Mouse (Mus musculus): ENCODE data around the gene Smok3a.
"Not testable (repeated sequence)": the region's sequence is repeated elsewhere in the genome, so short reads cannot be mapped to it uniquely, and the experiment has no call there.

The Smok3a gene

DNA sequence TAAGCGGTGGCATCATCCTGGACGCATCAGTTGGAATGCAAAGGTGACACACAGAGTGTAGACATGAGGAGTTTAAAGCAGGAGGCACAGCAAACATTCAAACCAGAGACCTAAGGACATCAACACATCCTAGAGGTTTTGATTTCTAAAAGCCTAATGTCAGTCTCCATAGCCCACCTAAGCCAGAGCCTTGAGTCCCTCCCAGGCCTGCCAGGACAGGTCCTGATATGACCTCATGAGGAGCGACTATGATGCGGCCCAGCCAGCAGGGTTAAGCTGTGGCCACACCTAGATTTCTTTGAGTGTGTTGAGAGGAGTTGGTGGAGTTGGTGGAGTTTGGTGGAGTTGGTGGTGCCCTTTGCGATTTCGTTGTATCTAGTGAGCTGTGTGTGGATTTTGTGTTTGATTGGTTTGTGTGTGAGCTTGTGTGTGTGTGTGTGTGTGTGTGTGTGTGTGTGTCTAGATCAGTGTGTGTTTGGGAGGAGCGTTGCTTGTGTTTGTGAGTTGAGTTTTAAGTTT lies at the start of gene Smok3a, which contains the start of gene Smok3b:
TSS of gene Smok3a (plus strand) at position 301 of the 519 bp plus-strand sequence.
TSS of gene Smok3b (plus strand) at position 469 of the 519 bp plus-strand sequence.
- DNase-seq: not testable (repeated sequence)

DNA sequence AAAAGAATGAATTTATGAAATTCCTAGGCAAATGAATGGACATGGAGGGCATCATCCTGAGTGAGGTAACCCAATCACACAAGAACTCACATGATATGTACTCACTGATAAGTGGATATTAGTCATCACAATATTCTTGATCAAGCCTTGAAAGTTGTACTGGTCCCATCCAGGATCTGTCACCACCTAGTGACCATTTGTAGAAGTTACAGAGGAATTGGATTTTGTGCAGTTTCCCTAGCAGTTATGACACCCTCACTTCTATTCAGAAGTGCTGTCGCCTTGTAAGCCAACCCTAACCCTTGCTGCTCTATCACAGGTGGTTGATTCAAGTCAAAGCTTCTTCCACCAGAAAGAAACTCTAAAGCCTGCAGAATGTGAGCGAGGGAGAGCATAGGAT lies 47.9 kb upstream of the Smok3a start:
- no peak for DNase-seq

DNA sequence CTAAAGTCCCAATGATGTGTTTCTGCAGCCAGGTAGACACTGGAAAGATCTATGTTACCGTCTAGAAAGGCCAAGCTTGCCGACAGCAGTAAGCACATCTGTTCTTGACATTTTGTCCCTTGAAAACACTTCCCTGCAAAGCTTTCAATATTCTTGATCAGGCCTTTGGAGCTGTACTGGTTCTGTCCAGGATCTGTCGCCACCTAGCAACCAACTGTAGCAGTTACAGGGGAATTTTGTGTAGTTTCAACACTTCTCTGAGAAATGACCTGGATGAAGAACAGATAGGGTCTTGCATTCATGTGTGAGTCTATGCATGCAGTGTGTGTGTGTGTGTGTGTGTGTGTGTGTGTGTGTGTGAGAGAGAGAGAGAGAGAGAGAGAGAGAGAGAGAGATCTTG lies 47.3 kb upstream of the Smok3a start:
- peak; percentile 13 for DNase-seq

DNA sequence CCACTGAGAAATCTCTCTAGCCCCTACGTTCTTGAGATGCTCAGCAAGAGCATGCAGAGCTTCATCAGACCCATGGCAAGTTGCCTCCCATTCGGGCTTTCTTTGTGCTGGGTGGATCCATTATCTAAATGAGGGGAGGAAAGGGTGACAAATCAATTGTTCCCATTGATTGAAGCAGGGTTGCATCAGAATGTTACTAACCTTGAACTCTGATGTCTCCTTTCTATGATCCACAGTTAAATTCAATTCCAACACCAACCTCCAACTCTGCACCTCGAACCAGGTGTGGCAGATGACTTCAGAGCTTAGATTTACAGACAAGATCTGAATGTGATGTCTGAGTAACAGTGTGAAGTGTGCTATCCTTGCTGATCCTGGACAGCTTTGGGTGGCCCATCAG lies 46.3 kb upstream of the Smok3a start:
- no peak for DNase-seq

DNA sequence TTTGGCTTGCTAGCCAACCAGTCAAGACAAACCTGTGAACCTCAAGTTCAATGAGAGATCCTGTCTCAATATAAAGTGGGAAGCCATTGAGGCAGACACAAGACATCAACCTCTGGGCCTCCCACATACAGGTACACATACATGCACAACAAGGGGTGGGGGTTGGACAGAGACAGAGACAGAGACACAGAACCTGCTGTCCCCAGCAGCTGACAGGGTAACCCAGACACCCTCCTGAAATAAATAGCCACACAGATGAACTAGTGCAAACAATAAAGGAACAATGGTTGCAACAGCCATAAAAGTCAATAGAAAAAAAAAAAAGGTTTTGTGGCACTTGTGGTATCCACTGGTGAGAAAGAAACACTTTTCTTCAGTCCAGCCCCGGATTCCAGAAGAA lies 45.6 kb upstream of the Smok3a start:
- DNase-seq: no peak

DNA sequence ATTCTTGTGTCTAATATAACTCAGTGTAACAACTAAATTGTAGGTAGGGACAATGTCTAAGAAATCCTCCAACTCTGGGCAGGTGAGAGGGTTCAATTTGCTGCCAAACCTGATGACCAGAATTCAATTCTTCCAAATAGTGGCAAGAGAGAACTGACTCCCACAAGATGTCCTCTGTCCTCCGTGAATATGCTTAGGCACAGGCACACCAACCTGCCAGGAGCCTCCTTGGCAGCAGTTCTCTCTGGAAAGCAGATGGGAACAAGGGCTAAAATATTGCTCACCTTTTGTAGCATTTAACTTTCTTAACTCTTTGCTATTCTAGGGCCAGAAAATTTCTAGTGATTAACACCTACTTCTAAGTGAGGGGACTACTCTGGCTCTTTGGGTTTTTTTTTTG lies 43.8 kb upstream of the Smok3a start:
- DNase-seq: no peak

DNA sequence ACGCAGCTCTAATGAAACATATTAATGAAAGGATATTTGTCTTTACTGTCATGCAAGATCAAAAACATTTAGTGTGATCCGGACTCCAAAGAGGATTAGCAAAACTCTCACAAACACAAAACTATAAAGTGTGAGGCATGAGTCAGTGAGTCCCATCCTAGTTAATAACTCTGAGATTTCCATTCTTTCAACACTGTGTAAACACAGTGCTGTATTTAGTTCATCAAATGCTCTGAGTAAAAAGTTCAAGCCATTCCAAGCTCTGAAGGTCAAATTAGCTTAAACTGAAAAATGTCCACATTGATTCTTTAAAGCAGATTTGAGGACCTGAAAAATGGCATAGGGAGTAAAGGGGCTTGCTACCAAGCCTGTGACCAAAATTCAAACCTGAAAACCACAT lies 42.0 kb upstream of the Smok3a start:
- no peak for DNase-seq

DNA sequence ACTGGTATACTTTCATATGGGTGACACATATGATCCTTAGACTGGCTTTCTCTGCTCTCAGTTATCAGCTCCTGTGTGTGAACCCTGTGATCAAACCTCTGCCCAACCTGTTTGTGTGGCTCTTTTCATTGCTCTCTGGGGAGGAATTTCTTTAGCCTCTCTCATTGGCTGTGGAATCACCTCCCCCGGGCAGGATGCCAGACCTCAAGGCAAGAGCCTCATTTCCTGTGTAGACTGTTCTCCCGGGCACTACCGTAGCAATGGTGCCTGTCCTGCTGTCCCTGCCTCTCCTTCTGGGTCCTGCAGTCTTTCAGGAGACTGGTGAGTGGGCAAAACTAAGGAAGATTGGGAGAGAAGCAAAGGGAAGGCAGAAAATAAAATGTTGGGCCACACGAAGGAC lies 39.8 kb upstream of the Smok3a start, which contains the start of gene Azgp1:
TSS of gene Azgp1 (plus strand) at position 221 of the 400 bp plus-strand sequence.
- peak; percentile 12 for DNase-seq

DNA sequence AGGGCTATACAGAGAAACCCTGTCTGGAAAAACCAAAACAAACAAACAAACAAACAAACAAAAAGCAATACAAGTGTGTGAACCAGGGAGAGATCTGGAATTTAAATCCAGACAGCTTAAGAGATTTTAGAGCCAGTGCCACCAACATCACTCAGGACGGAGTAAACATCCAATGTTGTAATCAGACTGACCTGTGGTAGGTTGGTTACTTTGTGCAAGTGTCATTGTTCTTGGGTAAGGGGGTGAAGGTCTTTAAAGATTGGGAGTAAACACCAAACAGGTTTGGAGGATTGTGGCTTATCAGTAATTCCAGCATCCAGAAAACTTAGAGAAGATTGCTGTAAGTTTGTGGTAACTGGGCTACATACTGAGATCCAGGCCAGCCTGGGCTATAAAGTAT lies 34.7 kb upstream of the Smok3a start:
- DNase-seq: no peak

DNA sequence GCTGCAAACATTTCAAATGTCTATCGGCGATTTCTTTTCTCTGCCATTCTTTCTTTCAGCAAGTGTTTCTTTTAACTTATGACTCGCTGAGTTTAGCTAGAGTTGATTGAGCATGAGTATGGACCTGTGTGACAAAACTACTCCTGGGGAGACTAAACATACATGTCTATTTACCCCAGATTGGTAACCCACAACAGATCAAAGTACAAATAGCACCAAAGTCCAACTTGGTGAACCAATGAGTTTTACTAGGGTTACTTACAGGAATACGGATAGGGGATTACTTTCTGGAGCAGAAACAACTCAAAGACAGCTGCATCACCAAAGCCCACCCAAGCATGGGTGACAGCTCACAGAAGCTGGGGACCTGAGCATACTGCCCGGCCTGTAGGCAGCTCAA lies 11.6 kb upstream of the Smok3a start:
- DNase-seq: no peak

DNA sequence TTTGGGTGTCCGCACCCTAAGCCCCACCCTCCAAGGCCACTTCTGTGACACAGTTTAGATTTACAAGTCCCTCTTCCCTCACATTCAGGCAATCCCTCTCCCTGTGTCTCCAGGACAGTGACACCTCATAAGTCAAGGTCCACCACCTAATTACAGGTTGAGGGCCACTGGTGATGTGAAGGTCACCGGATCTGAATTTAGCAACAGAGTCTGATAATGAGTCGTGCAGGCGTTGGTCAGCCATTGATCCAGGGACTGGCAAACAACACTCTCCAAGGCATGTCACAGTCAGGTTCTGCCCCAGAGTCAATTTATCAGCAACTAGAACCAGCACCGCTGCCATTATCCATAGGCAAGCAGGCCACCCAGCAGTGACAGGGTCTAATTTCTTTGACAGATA lies 8.7 kb upstream of the Smok3a start:
- DNase-seq: no peak

DNA sequence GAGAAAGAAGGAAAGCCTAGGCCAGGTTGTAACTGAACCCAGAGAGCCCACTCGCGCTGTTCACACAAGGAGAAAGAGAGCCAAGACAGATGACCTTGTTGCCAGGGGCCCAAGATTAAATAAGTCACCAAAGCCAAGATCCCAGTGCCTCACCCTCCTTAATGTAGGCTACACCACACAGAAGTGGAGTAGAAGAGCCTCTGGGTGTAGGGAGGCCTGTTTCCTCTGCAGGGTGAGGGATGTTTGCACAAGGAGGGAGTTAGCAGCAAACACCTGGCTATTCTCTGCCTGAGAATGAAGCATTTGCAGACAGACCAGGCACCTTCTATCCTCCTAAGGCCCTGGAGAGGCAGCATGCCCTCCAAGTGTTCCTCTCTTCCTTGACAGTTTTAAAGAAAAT lies 4.5 kb upstream of the Smok3a start:
- DNase-seq: no peak

DNA sequence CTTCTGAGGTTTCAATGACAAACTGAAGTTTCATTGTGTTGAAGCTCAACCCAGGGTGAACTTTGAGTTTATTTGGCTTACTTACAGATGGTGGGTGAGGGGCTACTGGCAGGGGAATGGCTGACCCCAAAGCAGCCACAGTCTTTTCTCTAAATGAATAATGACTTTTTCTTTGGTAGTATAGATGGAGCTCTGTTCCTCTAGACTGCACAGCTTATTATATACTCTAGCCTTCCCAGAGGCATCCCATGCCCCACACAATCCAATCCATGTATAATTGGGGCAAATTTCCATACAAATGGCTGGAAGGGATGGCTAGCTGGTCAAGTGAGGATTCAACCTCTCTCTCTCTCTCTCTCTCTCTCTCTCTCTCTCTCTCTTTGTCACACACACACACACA lies 4.1 kb upstream of the Smok3a start:
- no peak for DNase-seq

DNA sequence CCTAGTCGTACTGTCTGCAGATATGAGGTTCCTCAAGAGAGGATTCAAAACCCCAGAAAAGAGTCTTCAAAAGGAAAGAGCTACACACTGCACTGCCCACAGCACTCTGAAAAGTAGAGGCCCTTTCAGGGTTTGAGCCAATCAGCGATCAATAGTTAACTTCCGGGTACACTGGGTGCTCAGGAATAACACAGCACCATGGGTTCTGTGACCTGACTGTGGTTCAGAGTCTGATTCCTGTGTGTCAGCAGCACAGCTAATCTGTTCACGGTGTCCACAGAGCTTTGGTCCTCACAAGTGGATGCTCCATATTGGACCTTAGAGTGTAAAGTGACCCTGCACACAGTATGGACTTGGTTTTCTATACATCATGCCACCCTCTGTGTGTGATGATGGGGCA lies 1.5 kb upstream of the Smok3a start:
- DNase-seq: not testable (repeated sequence)

DNA sequence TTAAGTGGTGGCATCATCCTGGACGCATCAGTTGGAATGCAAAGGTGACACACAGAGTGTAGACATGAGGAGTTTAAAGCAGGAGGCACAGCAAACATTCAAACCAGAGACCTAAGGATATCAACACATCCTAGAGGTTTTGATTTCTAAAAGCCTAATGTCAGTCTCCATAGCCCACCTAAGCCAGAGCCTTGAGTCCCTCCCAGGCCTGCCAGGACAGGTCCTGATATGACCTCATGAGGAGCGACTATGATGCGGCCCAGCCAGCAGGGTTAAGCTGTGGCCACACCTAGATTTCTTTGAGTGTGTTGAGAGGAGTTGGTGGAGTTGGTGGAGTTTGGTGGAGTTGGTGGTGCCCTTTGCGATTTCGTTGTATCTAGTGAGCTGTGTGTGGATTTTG lies 31.8 kb downstream of the Smok3a start, which contains the start of gene Smok3c:
TSS of gene Smok3c (plus strand) at position 301 of the 400 bp plus-strand sequence.
- DNase-seq: not testable (repeated sequence)

DNA sequence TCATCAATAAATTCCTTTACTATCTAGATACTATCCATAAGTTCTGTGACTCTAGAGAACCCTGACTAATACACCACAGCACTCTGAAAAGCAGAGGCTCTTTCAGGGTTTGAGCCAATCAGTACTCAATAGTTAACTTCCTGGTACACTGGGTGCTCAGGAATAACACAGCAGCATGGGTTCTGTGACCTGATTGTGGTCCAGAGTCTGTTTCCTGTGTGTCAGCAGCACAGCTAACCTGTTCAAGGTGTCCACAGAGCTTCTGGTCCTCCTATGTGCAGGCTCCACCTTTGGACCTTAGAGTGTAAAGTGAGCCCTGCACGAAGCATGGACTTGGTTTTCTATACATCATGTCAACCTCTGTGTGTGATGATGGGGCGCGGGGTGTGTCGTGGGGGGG lies 52.7 kb downstream of the Smok3a start:
- no peak for DNase-seq

DNA sequence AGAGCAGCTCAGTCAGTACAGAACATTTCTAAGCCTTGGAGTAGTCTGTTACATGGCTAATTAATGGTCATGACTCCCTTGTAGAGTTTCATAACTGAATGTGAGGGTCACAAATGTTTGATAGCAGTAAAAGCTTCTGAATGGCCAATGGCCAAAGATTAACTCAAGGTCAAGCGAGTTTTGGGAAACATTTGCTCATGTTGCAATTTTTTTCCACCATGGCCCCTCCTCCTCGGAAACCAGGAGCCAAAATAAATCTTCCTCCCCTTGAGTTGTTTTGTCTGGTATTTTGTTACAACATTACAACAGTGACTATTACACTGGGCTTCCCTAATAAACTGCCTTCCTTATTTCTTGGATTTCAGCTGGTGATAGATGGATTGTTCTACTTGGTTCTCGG lies 54.6 kb downstream of the Smok3a start:
- peak; percentile 33 for DNase-seq

DNA sequence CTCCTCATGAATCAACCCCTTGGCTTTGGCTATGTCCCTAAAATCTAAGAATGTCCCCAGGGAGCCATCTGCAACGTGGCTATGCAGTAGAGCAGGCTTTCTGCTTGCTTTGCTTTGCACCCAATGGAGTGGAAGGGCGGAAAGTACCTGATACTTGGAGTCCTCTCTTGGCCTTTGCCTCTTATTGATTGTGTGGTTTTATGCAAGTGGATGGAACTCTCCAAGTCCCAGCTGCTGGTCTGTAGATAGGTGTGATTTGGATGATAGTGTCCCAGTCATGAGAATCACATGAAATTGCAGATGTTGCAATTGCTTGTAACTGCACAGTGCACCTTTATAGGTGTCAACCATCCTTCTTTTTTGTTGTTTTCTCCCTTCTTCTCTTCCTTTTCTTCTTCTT lies 55.1 kb downstream of the Smok3a start:
- DNase-seq: no peak

DNA sequence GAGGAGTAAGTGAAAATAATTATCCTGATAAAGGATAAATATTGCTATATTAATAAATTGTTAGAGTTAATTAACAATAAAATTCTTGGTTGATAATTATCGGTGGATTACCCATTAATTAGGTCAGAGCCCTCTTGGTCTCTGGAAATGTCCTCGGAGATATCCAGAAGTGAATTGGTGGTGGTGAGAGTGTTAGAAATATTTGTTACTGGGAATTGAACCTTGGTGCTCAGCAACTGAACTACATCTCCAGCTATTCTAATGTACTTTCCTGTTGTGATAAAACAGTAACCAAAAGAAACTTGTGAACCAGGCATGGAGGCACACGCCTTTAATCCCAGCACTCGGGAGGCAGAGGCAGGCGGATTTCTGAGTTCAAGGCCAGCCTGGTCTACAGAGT lies 59.4 kb downstream of the Smok3a start:
- no peak for DNase-seq

DNA sequence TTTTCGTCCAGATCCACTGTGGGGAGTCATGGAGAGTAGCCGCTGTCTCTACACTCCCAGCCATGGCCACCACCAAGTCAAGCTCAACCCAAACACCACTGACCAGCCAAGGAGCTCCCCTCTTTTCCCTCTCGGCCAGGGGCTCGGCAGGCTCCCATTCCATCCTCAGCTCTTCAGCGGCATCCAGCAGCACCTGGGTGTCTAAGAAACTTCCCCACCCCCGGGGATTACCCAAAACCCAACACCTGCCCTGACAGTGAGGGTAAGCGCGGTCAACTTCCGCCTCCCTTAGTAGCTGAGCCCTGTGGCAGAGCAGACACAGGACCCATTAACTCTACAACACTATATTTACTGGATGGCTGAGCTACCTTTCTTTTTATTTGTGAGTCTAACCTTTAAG lies 60.4 kb downstream of the Smok3a start:
- no peak for DNase-seq

DNA sequence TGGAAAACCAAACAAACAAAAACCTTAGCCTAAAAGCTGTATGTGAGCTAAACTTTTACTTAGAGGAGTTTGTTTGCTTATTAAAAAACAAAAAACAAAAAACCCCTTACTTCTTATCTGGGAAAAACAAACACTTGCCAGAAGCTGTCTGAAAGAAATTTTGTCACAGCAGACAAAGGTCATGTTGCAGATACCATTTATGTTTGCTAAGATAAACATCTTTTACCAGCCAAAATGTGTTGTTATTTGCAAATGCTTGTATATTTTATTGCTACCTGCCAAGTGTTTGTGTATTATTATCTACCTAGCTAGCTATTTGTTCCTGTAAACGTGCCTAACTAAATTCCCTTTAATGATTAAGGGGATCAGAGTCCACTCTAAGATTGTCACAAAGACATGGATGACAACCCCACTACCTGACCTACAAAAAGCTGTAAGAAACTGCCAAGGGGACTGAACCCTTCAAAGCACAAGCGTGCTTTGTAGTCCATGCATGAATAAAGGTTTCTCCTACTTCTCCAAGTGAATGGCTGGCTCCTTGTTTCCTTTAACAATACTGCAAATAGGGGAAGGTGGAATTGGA lies 62.3 kb downstream of the Smok3a start:
- no peak for DNase-seq

DNA sequence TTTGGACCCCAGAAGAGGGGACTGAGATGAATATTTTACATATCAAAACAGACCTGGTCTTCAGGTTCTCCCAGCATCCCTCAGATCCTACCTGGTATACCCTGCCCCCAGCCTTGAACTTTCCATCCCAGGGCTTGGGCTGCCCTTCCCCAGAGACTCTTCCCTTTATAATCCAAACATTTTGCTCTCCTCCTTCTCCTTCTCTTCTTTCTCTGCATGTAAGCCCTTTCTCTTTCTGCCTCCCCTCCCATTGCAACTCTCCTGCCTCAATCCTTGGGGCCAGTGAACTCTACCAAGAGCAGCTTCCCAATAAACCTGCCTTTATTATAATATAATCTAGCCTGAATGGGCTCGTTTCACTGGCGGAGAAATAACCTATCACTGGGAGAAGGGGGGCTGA lies 62.9 kb downstream of the Smok3a start:
- no peak for DNase-seq
